Mouse (Mus musculus): Measurements from ENCODE around the gene Xab2. TPM values are rescaled to one million over a fixed set of nuclear protein-coding genes. Genes with fewer than 3 reads are reported as not detected.

Xab2 gene
- polyA plus RNA-seq, 1 experiment = 128 TPM

DNA sequence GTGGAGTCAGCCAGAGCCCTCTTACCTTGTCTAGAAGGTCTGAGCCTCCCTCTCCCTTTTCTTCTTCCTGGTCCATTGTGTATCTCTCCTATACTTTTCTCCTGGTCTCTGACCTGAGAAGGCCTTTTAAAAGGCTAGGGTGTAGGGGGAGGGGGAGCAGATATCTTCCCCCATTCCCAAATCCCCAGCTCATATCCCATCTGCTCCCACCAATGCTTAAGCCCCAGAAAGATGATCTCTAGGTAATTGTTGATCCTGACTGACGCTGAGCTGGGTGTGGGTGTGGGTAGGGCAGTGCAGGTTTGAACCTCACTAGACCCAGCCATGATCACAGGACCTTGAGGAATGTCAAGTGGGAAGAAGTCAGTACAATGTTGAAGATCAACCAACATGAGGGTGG, 4.3 kb upstream of the Xab2 start, which contains the start of gene Pcp2:
TSS of gene Pcp2 (minus strand) at position 101 of the 400 bp plus-strand sequence.
- 100% methylated on average over 1 of the region's 1 CpGs for WGBS
- no peak for TF ChIP-seq CTCF (IDR thresholded peaks at IDR 0.05; ENCODE audit: borderline replicate concordance, control insufficient read depth, extremely low read depth, insufficient read depth, low read length, poor library complexity)
- H3K4me1 ChIP-seq (replicated peaks; ENCODE audit: control insufficient read depth, insufficient read depth, low read length) = peaks cover 7% of the 10 kb centered on the region
- no peaks in the 10 kb centered on the region for H3K36me3 ChIP-seq (ENCODE audit: control insufficient read depth, insufficient read depth, low read length)
- H3K4me3 ChIP-seq (ENCODE audit: control insufficient read depth, insufficient read depth, low read length) = no peak within 1 kb of the TSS
- H3K27ac ChIP-seq (ENCODE audit: control insufficient read depth, insufficient read depth, low read length) = no peak within 1 kb of the TSS
- H3K27me3 ChIP-seq (ENCODE audit: control insufficient read depth, insufficient read depth, low read length) = no peaks in the 10 kb centered on the region
- DNase-seq = no peak

- H3K4me3 ChIP-seq (ENCODE audit: control insufficient read depth, insufficient read depth, low read length) = no peak overlapping the region
- no peaks in the 10 kb centered on the region; the same call in 1 of the 2 replicates for H3K36me3 ChIP-seq (ENCODE audit: control insufficient read depth, insufficient read depth, low read length)
- WGBS = 61% methylated on average over 8 of the region's 8 CpGs
Measured at GRCm38 (mm10) chr8:3622119-3622518, 1.0 kb upstream of the Xab2 start.

GRCm38 (mm10) chr8:3609816-3610150, 11.3 kb downstream of the Xab2 start:
- DNase-seq = no peak
- no peak for TF ChIP-seq CTCF (IDR thresholded peaks at IDR 0.05; ENCODE audit: borderline replicate concordance, control insufficient read depth, extremely low read depth, insufficient read depth, low read length, poor library complexity)
- no peak for TF ChIP-seq POLR2A (IDR thresholded peaks at IDR 0.05; ENCODE audit: control insufficient read depth, extremely low read depth, insufficient read depth, low read length, poor library complexity)
- Histone ChIP-seq H3K36me3 (ENCODE audit: control insufficient read depth, insufficient read depth, low read length) (peaks cover 27% of the 10 kb centered on the region), H3K27me3 (ENCODE audit: control insufficient read depth, insufficient read depth, low read length) (no peaks in the 10 kb centered on the region), H3K4me3 (ENCODE audit: control insufficient read depth, insufficient read depth, low read length) (no peak overlapping the region), H3K27ac (ENCODE audit: control insufficient read depth, insufficient read depth, low read length) (no peak overlapping the region), H3K4me1 (replicated peaks; ENCODE audit: control insufficient read depth, insufficient read depth, low read length) (no peaks in the 10 kb centered on the region)
- WGBS = 98% methylated on average over 6 of the region's 6 CpGs

More at GRCm38 (mm10) chr8:3622119-3622518, 1.0 kb upstream of the Xab2 start:
- no peak overlapping the region for H3K27ac ChIP-seq (ENCODE audit: control insufficient read depth, insufficient read depth, low read length)
- TF ChIP-seq CTCF (IDR thresholded peaks at IDR 0.05; ENCODE audit: borderline replicate concordance, control insufficient read depth, extremely low read depth, insufficient read depth, low read length, poor library complexity) (no peak), POLR2A (IDR thresholded peaks at IDR 0.05; ENCODE audit: control insufficient read depth, extremely low read depth, insufficient read depth, low read length, poor library complexity) (no peak)
- H3K27me3 ChIP-seq (ENCODE audit: control insufficient read depth, insufficient read depth, low read length) = no peaks in the 10 kb centered on the region
- no peak for DNase-seq
- peaks cover 9% of the 10 kb centered on the region for H3K4me1 ChIP-seq (replicated peaks; ENCODE audit: control insufficient read depth, insufficient read depth, low read length)

DNA sequence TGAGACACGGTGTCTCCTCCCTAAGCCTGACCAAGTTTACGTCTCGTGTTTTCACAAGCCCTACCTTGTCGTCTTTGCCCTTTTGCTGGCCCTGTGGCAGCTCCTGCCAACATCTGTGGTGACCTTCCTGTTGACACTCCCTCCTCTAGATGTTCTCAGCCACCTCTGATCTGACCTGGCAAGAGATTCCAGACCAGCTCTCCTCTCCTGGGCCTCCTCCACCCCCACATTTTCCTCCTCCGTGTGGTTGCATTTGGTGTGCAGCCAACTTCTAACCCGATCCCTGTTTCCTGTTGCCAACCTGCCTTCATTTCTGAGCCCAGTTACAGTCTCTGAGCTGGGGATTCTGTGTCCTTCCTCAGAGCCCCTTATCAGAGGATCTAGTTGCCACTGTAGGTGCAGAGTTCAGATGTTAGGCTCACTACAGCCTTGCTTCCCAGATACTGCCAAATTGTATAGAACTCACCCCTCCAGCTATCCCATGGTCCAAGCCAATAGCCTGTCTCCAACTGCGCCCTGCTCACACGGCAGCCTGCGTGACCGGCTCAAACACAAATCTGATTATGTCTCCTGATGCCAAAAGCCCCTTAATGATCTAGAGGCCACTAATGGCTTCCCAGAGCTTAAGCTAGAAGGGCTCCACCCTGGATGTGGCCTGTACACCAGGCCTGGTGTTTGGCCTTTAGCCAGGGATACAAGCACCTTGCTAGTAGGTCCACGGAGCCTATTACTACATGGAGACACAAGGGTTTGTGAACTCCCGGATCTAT, 11.9 kb downstream of the Xab2 start:
- Histone ChIP-seq H3K27me3 (ENCODE audit: control insufficient read depth, insufficient read depth, low read length) (no peaks in the 10 kb centered on the region), H3K36me3 (ENCODE audit: control insufficient read depth, insufficient read depth, low read length) (peaks cover 21% of the 10 kb centered on the region), H3K4me3 (ENCODE audit: control insufficient read depth, insufficient read depth, low read length) (no peak overlapping the region), H3K27ac (ENCODE audit: control insufficient read depth, insufficient read depth, low read length) (no peak overlapping the region), H3K4me1 (replicated peaks; ENCODE audit: control insufficient read depth, insufficient read depth, low read length) (no peaks in the 10 kb centered on the region)
- no peak for DNase-seq
- 76% methylated on average over 12 of the region's 12 CpGs for WGBS
- TF ChIP-seq CTCF (IDR thresholded peaks at IDR 0.05; ENCODE audit: borderline replicate concordance, control insufficient read depth, extremely low read depth, insufficient read depth, low read length, poor library complexity) = no peak
- TF ChIP-seq POLR2A (IDR thresholded peaks at IDR 0.05; ENCODE audit: control insufficient read depth, extremely low read depth, insufficient read depth, low read length, poor library complexity) = no peak

DNA sequence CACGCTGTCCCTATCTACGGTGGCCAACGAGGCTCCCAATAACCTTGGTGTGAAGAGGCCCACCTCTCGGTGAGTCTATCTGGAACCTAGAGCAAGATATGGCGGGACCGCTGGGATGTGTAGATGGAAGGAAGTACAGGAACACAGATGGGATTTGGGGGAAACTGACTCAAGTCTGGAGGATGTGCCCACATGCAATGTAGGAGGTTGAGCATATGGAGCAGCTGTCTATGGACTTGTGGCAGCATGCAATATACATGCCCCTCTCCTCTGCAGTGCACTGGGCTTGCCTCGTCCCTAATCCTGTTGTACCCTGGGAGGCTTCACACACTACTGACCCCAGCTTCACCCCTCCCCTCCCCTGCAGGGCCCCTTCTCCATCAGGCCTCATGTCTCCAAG, 13.3 kb downstream of the Xab2 start:
- Histone ChIP-seq H3K27me3 (ENCODE audit: control insufficient read depth, insufficient read depth, low read length) (no peaks in the 10 kb centered on the region), H3K4me1 (replicated peaks; ENCODE audit: control insufficient read depth, insufficient read depth, low read length) (no peaks in the 10 kb centered on the region), H3K36me3 (ENCODE audit: control insufficient read depth, insufficient read depth, low read length) (peaks cover 10% of the 10 kb centered on the region), H3K4me3 (ENCODE audit: control insufficient read depth, insufficient read depth, low read length) (no peak overlapping the region), H3K27ac (ENCODE audit: control insufficient read depth, insufficient read depth, low read length) (no peak overlapping the region)
- TF ChIP-seq CTCF (IDR thresholded peaks at IDR 0.05; ENCODE audit: borderline replicate concordance, control insufficient read depth, extremely low read depth, insufficient read depth, low read length, poor library complexity) (no peak), POLR2A (IDR thresholded peaks at IDR 0.05; ENCODE audit: control insufficient read depth, extremely low read depth, insufficient read depth, low read length, poor library complexity) (no peak)
- DNase-seq = no peak
- WGBS = 97% methylated on average over 7 of the region's 7 CpGs

DNA sequence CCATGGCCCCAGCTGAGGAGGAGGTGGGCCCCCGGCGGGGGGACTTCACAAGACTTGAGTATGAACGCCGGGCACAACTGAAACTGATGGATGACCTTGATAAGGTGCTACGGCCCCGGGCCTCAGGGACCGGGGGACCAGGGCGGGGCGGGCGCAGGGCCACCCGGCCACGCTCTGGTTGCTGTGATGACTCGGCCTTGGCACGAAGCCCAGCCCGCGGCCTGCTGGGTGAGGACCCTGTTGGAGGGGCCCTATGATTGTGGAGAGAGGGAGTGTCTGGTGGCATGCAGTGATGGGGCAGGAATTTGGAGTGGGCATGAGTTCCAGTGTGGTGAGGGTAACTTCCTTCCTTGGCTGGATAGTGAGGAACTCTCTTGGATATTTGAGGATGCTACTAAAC, 14.5 kb downstream of the Xab2 start:
- Histone ChIP-seq H3K36me3 (ENCODE audit: control insufficient read depth, insufficient read depth, low read length) (peaks cover 4% of the 10 kb centered on the region), H3K4me3 (ENCODE audit: control insufficient read depth, insufficient read depth, low read length) (no peak overlapping the region), H3K4me1 (replicated peaks; ENCODE audit: control insufficient read depth, insufficient read depth, low read length) (no peaks in the 10 kb centered on the region), H3K27me3 (ENCODE audit: control insufficient read depth, insufficient read depth, low read length) (no peaks in the 10 kb centered on the region), H3K27ac (ENCODE audit: control insufficient read depth, insufficient read depth, low read length) (no peak overlapping the region)
- WGBS = 16% methylated on average over 16 of the region's 16 CpGs
- no peak for DNase-seq
- no peak for TF ChIP-seq CTCF (IDR thresholded peaks at IDR 0.05; ENCODE audit: borderline replicate concordance, control insufficient read depth, extremely low read depth, insufficient read depth, low read length, poor library complexity)
- no peak for TF ChIP-seq POLR2A (IDR thresholded peaks at IDR 0.05; ENCODE audit: control insufficient read depth, extremely low read depth, insufficient read depth, low read length, poor library complexity)

GRCm38 (mm10) chr8:3603439-3603838, 17.7 kb downstream of the Xab2 start:
- Histone ChIP-seq H3K36me3 (ENCODE audit: control insufficient read depth, insufficient read depth, low read length) (no peaks in the 10 kb centered on the region), H3K27me3 (ENCODE audit: control insufficient read depth, insufficient read depth, low read length) (no peaks in the 10 kb centered on the region), H3K27ac (ENCODE audit: control insufficient read depth, insufficient read depth, low read length) (no peak overlapping the region), H3K4me3 (ENCODE audit: control insufficient read depth, insufficient read depth, low read length) (no peak overlapping the region), H3K4me1 (replicated peaks; ENCODE audit: control insufficient read depth, insufficient read depth, low read length) (no peaks in the 10 kb centered on the region)
- no peak for TF ChIP-seq POLR2A (IDR thresholded peaks at IDR 0.05; ENCODE audit: control insufficient read depth, extremely low read depth, insufficient read depth, low read length, poor library complexity)
- TF ChIP-seq CTCF (IDR thresholded peaks at IDR 0.05; ENCODE audit: borderline replicate concordance, control insufficient read depth, extremely low read depth, insufficient read depth, low read length, poor library complexity) = no peak
- 94% methylated on average over 13 of the region's 13 CpGs for WGBS
- no peak for DNase-seq

Measured in thymus, adult 2 months (tissue).